Mouse (Mus musculus): ENCODE measurements at regions not wholly inside any gene's neighbourhood (a gene's known extent, or its start where the extent isn't known, plus 50 kb on each side); places are given as distances from the start of the nearest gene placed in this dataset.

- DNase-seq (ENCODE audit: low read depth) = no peak
These were observed 259.5 kb downstream of the 1700064H15Rik start for GRCm38 (mm10) chr3:19368998-19369397.

GRCm38 (mm10) chr3:19367761-19368160 is 260.7 kb downstream of the 1700064H15Rik start:
- DNase-seq (ENCODE audit: low read depth) = no peak

Data from fibroblast of lung, adult 2 months (primary cell).